Mouse (Mus musculus): ENCODE results near the gene Nmral1. TPM values are rescaled to one million over a fixed set of nuclear protein-coding genes. Genes with fewer than 3 reads are reported as not detected.

Nmral1 gene
- polyA plus RNA-seq, 1 experiment from 2014 or later, result 45.9 TPM

GRCm38 (mm10) chr16:4742186-4742585 is 23.0 kb upstream of the Nmral1 start:
- Histone ChIP-seq H3K9ac (ENCODE audit: low read depth, low read length) (no peak overlapping the region), H3K4me2 (ENCODE audit: low read depth, low read length) (no peak overlapping the region), H3K9me3 (ENCODE audit: control insufficient read depth, low read length) (0 out of 2 replicates have a peak, but pooled peaks cover 4% of the 10 kb centered on the region), H3K4me1 (ENCODE audit: control insufficient read depth, insufficient read depth, low read length) (no peaks in the 10 kb centered on the region), H3K36me3 (ENCODE audit: control insufficient read depth, insufficient read depth, low read length) (no peaks in the 10 kb centered on the region; the same call in 1 of the 2 replicates), H3K27ac (ENCODE audit: low read length) (no peak overlapping the region), H3K4me3 (ENCODE audit: low read length) (no peak overlapping the region), H3K27me3 (replicated peaks; ENCODE audit: control insufficient read depth, insufficient read depth, low read length) (no peaks in the 10 kb centered on the region)
- WGBS, result 97% methylated on average over 1 of the region's 1 CpGs
- ATAC-seq, result no peak

GRCm38 (mm10) chr16:4739994-4740393 is 20.8 kb upstream of the Nmral1 start:
- Histone ChIP-seq H3K36me3 (ENCODE audit: control insufficient read depth, insufficient read depth, low read length) (no peaks in the 10 kb centered on the region; the same call in 1 of the 2 replicates), H3K9ac (ENCODE audit: low read depth, low read length) (no peak overlapping the region), H3K4me3 (ENCODE audit: low read length) (no peak overlapping the region), H3K4me2 (ENCODE audit: low read depth, low read length) (no peak overlapping the region), H3K27ac (ENCODE audit: low read length) (no peak overlapping the region), H3K27me3 (replicated peaks; ENCODE audit: control insufficient read depth, insufficient read depth, low read length) (no peaks in the 10 kb centered on the region), H3K9me3 (ENCODE audit: control insufficient read depth, low read length) (0 out of 2 replicates have a peak, but pooled peaks cover 4% of the 10 kb centered on the region), H3K4me1 (ENCODE audit: control insufficient read depth, insufficient read depth, low read length) (no peaks in the 10 kb centered on the region)
- no peak for ATAC-seq
- WGBS, result 86% methylated on average over 2 of the region's 2 CpGs

- H3K9ac ChIP-seq (ENCODE audit: low read depth, low read length), result no peak overlapping the region
- H3K4me3 ChIP-seq (ENCODE audit: low read length), result no peak overlapping the region
- H3K36me3 ChIP-seq (ENCODE audit: control insufficient read depth, insufficient read depth, low read length), result no peaks in the 10 kb centered on the region
- no peak for ATAC-seq
- H3K9me3 ChIP-seq (ENCODE audit: control insufficient read depth, low read length), result no peaks in the 10 kb centered on the region
- no peaks in the 10 kb centered on the region for H3K4me1 ChIP-seq (ENCODE audit: control insufficient read depth, insufficient read depth, low read length)
- H3K27ac ChIP-seq (ENCODE audit: low read length), result no peak overlapping the region
- no peaks in the 10 kb centered on the region for H3K27me3 ChIP-seq (replicated peaks; ENCODE audit: control insufficient read depth, insufficient read depth, low read length)
- WGBS, result 85% methylated on average over 2 of the region's 2 CpGs
- no peak overlapping the region for H3K4me2 ChIP-seq (ENCODE audit: low read depth, low read length)
Observed at GRCm38 (mm10) chr16:4736262-4736661, 17.1 kb upstream of the Nmral1 start.

- no peak for ATAC-seq
- Histone ChIP-seq H3K9me3 (ENCODE audit: control insufficient read depth, low read length) (no peaks in the 10 kb centered on the region), H3K27ac (ENCODE audit: low read length) (no peak overlapping the region), H3K27me3 (replicated peaks; ENCODE audit: control insufficient read depth, insufficient read depth, low read length) (no peaks in the 10 kb centered on the region), H3K9ac (ENCODE audit: low read depth, low read length) (no peak overlapping the region), H3K4me3 (ENCODE audit: low read length) (no peak overlapping the region), H3K4me1 (ENCODE audit: control insufficient read depth, insufficient read depth, low read length) (peaks cover 4% of the 10 kb centered on the region; the same call in 1 of the 2 replicates), H3K4me2 (ENCODE audit: low read depth, low read length) (no peak overlapping the region), H3K36me3 (ENCODE audit: control insufficient read depth, insufficient read depth, low read length) (no peaks in the 10 kb centered on the region)
- 80% methylated on average over 3 of the region's 3 CpGs for WGBS
Observed at GRCm38 (mm10) chr16:4730776-4731358, 11.7 kb upstream of the Nmral1 start.

DNA sequence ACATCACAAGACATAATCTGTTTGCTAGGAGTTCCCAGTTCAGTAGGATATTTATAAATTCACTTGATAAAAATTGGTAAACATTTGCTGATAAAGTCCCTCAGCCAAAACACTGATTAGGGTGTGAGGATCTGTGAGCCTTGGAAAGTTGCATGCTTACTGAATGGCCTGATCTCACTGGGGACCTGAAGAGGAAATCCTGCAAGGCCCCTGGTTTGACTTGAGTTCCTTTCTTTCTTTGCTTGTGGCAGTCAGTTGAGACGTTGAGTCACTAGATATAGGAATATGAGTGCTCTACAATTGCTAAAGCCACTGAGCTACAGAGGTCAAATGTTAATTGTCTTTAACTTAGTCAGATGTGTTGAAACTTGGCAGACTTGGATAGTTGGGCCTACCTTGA is 8.8 kb upstream of the Nmral1 start:
- Histone ChIP-seq H3K27ac (ENCODE audit: low read length) (no peak overlapping the region), H3K9me3 (ENCODE audit: control insufficient read depth, low read length) (no peaks in the 10 kb centered on the region), H3K4me1 (ENCODE audit: control insufficient read depth, insufficient read depth, low read length) (peaks cover 4% of the 10 kb centered on the region; the same call in 1 of the 2 replicates), H3K9ac (ENCODE audit: low read depth, low read length) (no peak overlapping the region), H3K4me2 (ENCODE audit: low read depth, low read length) (no peak overlapping the region), H3K36me3 (ENCODE audit: control insufficient read depth, insufficient read depth, low read length) (no peaks in the 10 kb centered on the region), H3K4me3 (ENCODE audit: low read length) (no peak overlapping the region), H3K27me3 (replicated peaks; ENCODE audit: control insufficient read depth, insufficient read depth, low read length) (no peaks in the 10 kb centered on the region)
- whole genome bisulfite sequencing, result 42% methylated on average over 1 of the region's 1 CpGs
- no peak for ATAC-seq

DNA sequence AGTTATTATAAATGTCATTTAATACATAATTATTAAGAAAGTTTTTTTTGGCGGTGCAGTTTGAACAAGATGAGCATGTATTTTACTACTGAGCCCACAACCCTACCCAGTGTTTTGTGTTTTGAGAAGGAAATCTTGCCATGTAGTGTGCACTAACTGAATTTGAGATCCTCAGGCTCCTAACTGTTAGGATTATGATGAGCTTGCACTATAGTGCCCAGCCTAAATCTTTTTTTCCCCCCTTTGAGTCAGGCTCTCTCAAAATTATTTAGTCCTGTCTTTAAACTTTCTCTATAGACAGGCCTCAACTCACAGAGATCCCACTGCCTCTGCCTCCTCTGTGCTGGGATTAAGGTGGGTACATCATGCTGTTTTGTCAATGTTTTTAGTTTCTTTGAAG is 8.4 kb upstream of the Nmral1 start:
- no peaks in the 10 kb centered on the region for H3K27me3 ChIP-seq (replicated peaks; ENCODE audit: control insufficient read depth, insufficient read depth, low read length)
- WGBS, result 91% methylated on average over 1 of the region's 1 CpGs
- no peaks in the 10 kb centered on the region for H3K9me3 ChIP-seq (ENCODE audit: control insufficient read depth, low read length)
- H3K9ac ChIP-seq (ENCODE audit: low read depth, low read length), result 0 out of 2 replicates have a peak overlapping the region, but pooled peaks have one; percentile 12
- no peaks in the 10 kb centered on the region for H3K36me3 ChIP-seq (ENCODE audit: control insufficient read depth, insufficient read depth, low read length)
- H3K27ac ChIP-seq (ENCODE audit: low read length), result no peak overlapping the region
- H3K4me2 ChIP-seq (ENCODE audit: low read depth, low read length), result peak overlapping the region; percentile 70
- peaks cover 4% of the 10 kb centered on the region; the same call in 1 of the 2 replicates for H3K4me1 ChIP-seq (ENCODE audit: control insufficient read depth, insufficient read depth, low read length)
- no peak for ATAC-seq
- no peak overlapping the region for H3K4me3 ChIP-seq (ENCODE audit: low read length)

DNA sequence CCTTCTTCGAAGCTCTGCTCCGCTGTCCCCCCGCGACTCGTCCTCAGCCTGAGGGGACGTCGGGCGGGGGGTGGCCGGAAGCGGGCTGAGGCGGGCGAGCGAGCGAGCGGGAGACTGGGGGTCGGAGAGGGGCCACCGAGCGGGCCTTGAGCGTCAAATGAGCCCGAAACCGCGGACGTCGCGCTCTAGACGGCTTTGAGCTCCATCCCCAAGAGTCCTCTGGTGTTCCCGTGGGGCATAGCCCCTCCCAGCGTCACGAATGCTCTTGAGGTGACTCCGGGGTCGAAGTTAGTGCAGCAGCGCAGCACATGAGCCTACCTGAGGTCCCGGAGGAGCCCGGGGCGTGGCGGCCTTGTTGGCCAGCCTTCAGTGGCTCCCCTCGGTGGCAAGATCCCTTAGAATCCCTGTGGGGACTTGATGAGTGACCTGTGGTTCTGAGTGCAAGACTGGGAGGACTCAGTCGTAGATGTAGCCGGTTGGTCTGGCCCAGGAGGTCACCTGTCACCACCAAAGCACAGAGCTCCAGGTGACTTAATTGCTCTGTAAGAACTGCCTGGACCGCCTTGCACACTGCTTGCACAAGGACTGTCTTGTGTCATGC is 7.5 kb upstream of the Nmral1 start:
- WGBS, result 1% methylated on average over 40 of the region's 40 CpGs
- H3K9me3 ChIP-seq (ENCODE audit: control insufficient read depth, low read length), result no peaks in the 10 kb centered on the region
- H3K9ac ChIP-seq (ENCODE audit: low read depth, low read length), result peak overlapping the region; percentile 92
- H3K4me3 ChIP-seq (ENCODE audit: low read length), result peak overlapping the region; percentile 92
- peak overlapping the region; percentile 70 for H3K4me2 ChIP-seq (ENCODE audit: low read depth, low read length)
- peaks cover 4% of the 10 kb centered on the region; the same call in 1 of the 2 replicates for H3K4me1 ChIP-seq (ENCODE audit: control insufficient read depth, insufficient read depth, low read length)
- peak overlapping the region; percentile 90 for H3K27ac ChIP-seq (ENCODE audit: low read length)
- H3K27me3 ChIP-seq (replicated peaks; ENCODE audit: control insufficient read depth, insufficient read depth, low read length), result no peaks in the 10 kb centered on the region
- ATAC-seq, result peak; percentile 88
- H3K36me3 ChIP-seq (ENCODE audit: control insufficient read depth, insufficient read depth, low read length), result no peaks in the 10 kb centered on the region

- H3K9me3 ChIP-seq (ENCODE audit: control insufficient read depth, low read length), result no peaks in the 10 kb centered on the region
- ATAC-seq, result peak; percentile 98
- no peaks in the 10 kb centered on the region for H3K27me3 ChIP-seq (replicated peaks; ENCODE audit: control insufficient read depth, insufficient read depth, low read length)
- no peaks in the 10 kb centered on the region for H3K36me3 ChIP-seq (ENCODE audit: control insufficient read depth, insufficient read depth, low read length)
- H3K9ac ChIP-seq (ENCODE audit: low read depth, low read length), result peak within 1 kb of the TSS; percentile 92
- peak within 1 kb of the TSS; percentile 92 for H3K4me3 ChIP-seq (ENCODE audit: low read length)
- peaks cover 4% of the 10 kb centered on the region; the same call in 1 of the 2 replicates for H3K4me1 ChIP-seq (ENCODE audit: control insufficient read depth, insufficient read depth, low read length)
- H3K27ac ChIP-seq (ENCODE audit: low read length), result peak within 1 kb of the TSS; percentile 90
- peak within 1 kb of the TSS; percentile 82 for H3K4me2 ChIP-seq (ENCODE audit: low read depth, low read length)
- WGBS, result 5% methylated on average over 35 of the region's 35 CpGs
Observed at GRCm38 (mm10) chr16:4725780-4726527, 6.8 kb upstream of the Nmral1 start, which contains the start of gene Hmox2. Hmox2 (plus strand) TSS chr16:4726361.

- no peaks in the 10 kb centered on the region for H3K27me3 ChIP-seq (replicated peaks; ENCODE audit: control insufficient read depth, insufficient read depth, low read length)
- H3K9ac ChIP-seq (ENCODE audit: low read depth, low read length), result no peak overlapping the region
- 74% methylated on average over 4 of the region's 4 CpGs for WGBS
- no peak overlapping the region for H3K4me3 ChIP-seq (ENCODE audit: low read length)
- H3K27ac ChIP-seq (ENCODE audit: low read length), result no peak overlapping the region
- no peak overlapping the region for H3K4me2 ChIP-seq (ENCODE audit: low read depth, low read length)
- no peaks in the 10 kb centered on the region for H3K9me3 ChIP-seq (ENCODE audit: control insufficient read depth, low read length)
- no peak for ATAC-seq
- peaks cover 4% of the 10 kb centered on the region; the same call in 1 of the 2 replicates for H3K4me1 ChIP-seq (ENCODE audit: control insufficient read depth, insufficient read depth, low read length)
- H3K36me3 ChIP-seq (ENCODE audit: control insufficient read depth, insufficient read depth, low read length), result no peaks in the 10 kb centered on the region
Observed at GRCm38 (mm10) chr16:4725266-4725665, 6.1 kb upstream of the Nmral1 start.
